Mouse (Mus musculus) cerebellum, adult 2 months (tissue): ENCODE measurements around the gene Mpped1.

Experiments
- CTCF ChIP-seq: fragments of 200-500 bp; IDR thresholded peaks from 2 replicates; pipeline ENCODE4 v1.5.1; 2011; ENCODE audit warnings: low read depth, mild to moderate bottlenecking, control low read depth, low read length, moderate library complexity, borderline replicate concordance; ENCODE audit not compliant: insufficient read depth
- POLR2A ChIP-seq: fragments of 200-500 bp; IDR thresholded peaks from 2 replicates; pipeline ENCODE4 v1.6.1; 2011; ENCODE audit warnings: low read length, control low read depth, borderline replicate concordance; ENCODE audit not compliant: insufficient read depth

DNA sequence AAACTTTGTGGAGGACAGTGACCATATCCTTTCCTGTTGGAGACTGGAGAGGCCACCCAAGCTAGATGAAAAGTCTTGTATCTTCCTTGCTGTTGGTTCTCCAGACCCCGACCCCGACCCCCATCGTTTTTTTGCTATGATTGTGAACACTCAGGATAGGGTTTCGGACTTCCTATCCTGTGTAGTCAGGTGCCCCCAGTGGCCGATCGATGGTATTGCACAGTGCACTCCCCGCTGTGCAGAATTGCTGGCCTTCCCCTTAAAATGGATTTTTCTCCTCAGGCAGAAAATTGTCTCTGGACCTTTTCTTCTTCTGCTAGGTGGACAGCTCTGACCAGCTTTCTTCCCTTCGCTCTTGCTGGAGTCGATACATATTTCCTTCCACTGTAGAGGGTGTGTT, 22.5 kb upstream of the Mpped1 start:
- TF ChIP-seq POLR2A (no peak), CTCF (peak; percentile 76)
